Mouse (Mus musculus): Measurements from ENCODE around the gene Timm8a2.

Gene Timm8a2

DNA sequence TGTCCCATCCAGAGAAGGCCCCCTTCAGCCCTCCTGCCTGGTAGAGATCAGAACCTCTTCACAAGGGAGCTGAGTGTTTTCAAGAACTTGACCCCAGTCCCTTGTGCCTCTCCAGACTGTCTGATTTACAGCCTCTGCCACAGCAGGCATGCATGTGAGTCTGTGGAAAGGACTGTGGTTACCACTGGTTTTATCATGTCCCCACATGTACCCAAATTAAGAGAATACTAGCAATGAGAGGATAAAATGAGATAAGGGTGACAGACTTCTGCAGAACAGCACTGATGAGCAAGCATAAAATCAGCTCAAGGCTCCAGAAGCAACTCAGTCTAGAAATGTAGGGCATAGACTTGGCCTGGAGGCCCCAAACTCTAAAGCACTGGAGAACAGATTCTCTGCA is 10.5 kb upstream of the Timm8a2 start:
- H3K27me3 ChIP-seq (ENCODE audit: control insufficient read depth, insufficient read depth, low read length, poor library complexity, severe bottlenecking): no peaks in the 10 kb centered on the region

DNA sequence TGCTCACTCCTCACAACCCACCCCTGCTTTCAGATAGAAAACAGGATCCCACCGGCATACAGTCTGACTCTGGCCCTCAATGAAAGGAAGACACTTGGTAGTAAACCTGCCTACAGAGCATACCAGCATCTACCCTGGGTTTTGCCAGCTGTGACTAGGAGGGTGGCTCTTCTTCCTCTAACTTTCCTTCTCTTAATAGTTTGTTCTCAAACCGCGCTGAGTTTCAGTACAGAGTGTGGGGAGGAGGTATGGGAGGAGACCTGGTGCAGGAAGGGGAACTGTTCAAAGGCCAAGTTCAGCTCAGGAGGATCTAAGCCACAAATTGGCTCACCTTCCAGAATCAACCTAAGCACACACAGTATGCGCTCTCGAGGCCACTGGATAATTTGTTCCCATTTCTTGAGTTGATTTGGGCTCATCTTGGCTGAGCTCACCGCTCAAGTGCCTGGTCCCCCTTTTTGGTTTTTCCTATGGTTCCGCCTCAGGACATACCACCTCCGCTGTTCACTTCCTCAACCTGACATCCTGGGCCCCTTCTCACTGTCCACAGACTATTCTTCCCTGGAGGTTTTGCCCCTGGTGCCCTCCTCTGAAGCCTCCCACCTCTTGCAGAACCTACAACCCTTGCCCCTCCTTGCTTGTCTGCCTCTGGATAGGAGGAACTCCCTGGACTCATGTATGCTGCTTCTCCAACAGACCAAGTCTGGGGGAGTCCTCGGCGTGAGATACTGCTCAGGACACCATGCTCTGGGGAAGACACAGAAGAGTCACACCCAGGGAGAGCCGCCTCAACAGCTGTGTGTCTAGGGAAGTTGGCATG is 5.3 kb upstream of the Timm8a2 start:
- Histone ChIP-seq H3K36me3 (ENCODE audit: control insufficient read depth, insufficient read depth, low read length, poor library complexity, severe bottlenecking) (no peaks in the 10 kb centered on the region), H3K27me3 (ENCODE audit: control insufficient read depth, insufficient read depth, low read length, poor library complexity, severe bottlenecking) (no peaks in the 10 kb centered on the region)
- peak; percentile 70 for DNase-seq (ENCODE audit: low read depth, low spot score)

More for the DNA sequence above, 10.5 kb upstream of the Timm8a2 start:
- H3K36me3 ChIP-seq (ENCODE audit: control insufficient read depth, insufficient read depth, low read length, poor library complexity, severe bottlenecking): peaks cover 4% of the 10 kb centered on the region
- no peak for DNase-seq (ENCODE audit: low read depth, low spot score)

DNA sequence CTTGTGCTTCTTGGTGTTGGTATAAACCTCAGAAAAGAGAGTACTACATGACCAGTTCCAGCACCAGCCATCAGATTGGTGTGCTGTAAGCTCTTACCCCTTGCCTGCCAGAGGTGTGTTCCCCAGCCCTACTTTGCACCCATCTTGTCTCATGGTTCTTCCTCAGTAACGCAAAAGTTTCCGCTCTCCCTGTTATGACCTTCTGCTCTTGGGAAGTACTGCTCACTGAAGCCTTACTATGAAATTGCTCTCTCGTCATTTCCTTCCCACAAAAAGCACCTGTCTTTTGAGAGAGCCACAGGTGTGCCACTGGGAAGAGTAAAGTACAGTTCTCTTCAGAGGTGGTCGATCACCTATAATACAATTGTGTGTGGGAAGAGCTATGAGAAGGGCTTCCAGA is 4.6 kb upstream of the Timm8a2 start:
- DNase-seq (ENCODE audit: low read depth, low spot score): peak; percentile 66
- H3K27me3 ChIP-seq (ENCODE audit: control insufficient read depth, insufficient read depth, low read length, poor library complexity, severe bottlenecking): no peaks in the 10 kb centered on the region
- H3K36me3 ChIP-seq (ENCODE audit: control insufficient read depth, insufficient read depth, low read length, poor library complexity, severe bottlenecking): no peaks in the 10 kb centered on the region

- Histone ChIP-seq H3K36me3 (ENCODE audit: control insufficient read depth, insufficient read depth, low read length, poor library complexity, severe bottlenecking) (no peaks in the 10 kb centered on the region), H3K27me3 (ENCODE audit: control insufficient read depth, insufficient read depth, low read length, poor library complexity, severe bottlenecking) (no peaks in the 10 kb centered on the region)
Observed at GRCm38 (mm10) chr14:122032045-122032444, 2.4 kb upstream of the Timm8a2 start.

GRCm38 (mm10) chr14:122035181-122035580 is 707 bp downstream of the Timm8a2 start:
- no peaks in the 10 kb centered on the region for H3K36me3 ChIP-seq (ENCODE audit: control insufficient read depth, insufficient read depth, low read length, poor library complexity, severe bottlenecking)
- no peak for DNase-seq (ENCODE audit: low read depth, low spot score)
- H3K27me3 ChIP-seq (ENCODE audit: control insufficient read depth, insufficient read depth, low read length, poor library complexity, severe bottlenecking): no peaks in the 10 kb centered on the region

More at GRCm38 (mm10) chr14:122032045-122032444, 2.4 kb upstream of the Timm8a2 start:
- DNase-seq (ENCODE audit: low read depth, low spot score): no peak

DNA sequence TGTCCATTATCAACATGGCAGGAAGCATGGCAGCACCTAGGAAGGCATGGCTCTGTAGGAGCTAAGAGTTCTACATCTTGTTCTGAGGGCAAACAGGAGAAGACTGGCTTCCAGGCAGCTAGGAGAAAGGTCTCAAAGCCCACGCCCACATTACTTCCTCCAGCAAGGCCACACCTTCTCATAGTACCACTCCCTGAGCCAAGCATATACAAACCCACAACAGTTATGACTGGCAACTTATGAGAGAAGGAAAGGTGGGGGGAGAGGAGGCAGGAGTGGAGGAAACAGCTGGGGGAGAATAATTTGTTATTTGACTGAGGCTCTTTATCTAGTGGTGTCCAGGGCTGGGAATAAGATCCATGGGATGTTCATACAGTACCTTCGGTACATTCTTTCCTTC is 1.4 kb downstream of the Timm8a2 start:
- peak; percentile 55 for DNase-seq (ENCODE audit: low read depth, low spot score)
- Histone ChIP-seq H3K36me3 (ENCODE audit: control insufficient read depth, insufficient read depth, low read length, poor library complexity, severe bottlenecking) (no peaks in the 10 kb centered on the region), H3K27me3 (ENCODE audit: control insufficient read depth, insufficient read depth, low read length, poor library complexity, severe bottlenecking) (no peaks in the 10 kb centered on the region)

DNA sequence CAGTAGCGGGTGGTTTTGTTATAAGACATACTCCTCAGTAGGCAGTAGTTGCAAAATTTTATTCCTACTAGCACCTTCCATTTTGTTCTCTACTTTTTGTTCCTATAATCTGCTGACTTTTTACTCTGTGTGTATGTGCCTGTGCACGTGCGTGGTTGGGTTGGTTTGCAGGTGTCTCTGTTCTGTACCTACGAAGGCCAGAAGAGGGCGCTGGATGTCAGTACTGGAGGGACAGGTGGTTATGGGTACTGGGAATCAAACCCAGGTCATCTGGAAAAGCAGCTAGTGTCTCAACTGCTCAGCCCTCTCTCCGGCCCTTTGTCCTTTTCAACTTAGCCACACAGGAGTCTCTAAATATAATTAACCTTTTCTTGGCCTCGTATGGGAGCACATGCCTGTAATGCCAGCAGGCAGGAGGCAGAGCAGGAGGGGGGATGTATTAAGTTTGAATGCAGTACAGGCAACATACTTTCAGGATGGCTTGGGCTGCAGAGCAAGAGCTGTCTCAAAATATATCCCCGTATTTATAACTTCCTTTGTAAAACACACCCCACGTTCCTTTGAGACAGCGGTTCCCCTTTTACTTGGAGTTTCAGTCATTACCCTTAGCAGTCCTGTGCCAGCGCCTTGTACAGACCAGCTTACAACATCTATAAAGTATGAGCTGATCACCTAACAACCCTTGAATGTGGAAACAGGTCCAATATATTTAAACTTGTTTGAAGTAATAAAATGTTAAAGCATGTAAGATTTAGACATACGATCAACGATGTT is 4.6 kb downstream of the Timm8a2 start:
- no peaks in the 10 kb centered on the region for H3K36me3 ChIP-seq (ENCODE audit: control insufficient read depth, insufficient read depth, low read length, poor library complexity, severe bottlenecking)
- H3K27me3 ChIP-seq (ENCODE audit: control insufficient read depth, insufficient read depth, low read length, poor library complexity, severe bottlenecking): no peaks in the 10 kb centered on the region
- DNase-seq (ENCODE audit: low read depth, low spot score): peak; percentile 38

DNA sequence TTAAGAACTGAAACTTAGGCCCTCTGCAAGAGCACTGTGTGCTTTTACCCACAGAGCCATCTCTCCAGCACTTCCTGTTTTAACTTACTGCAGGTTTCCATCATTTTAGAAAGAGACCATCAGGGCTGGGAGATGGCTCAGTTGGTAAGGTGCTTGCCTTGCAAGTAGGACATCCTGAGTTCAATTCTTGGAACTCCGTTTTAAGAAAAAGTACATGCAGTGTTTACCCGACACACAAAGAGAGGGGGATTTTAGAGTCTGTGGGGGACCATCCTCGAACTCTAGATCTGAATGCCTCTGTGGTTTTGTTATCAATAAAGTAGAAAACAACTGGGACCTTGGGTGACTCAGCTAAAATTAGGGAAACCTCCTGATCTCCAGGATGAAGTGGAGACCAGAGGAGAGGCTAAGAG is 6.9 kb downstream of the Timm8a2 start:
- Histone ChIP-seq H3K36me3 (ENCODE audit: control insufficient read depth, insufficient read depth, low read length, poor library complexity, severe bottlenecking) (no peaks in the 10 kb centered on the region), H3K27me3 (ENCODE audit: control insufficient read depth, insufficient read depth, low read length, poor library complexity, severe bottlenecking) (no peaks in the 10 kb centered on the region)
- DNase-seq (ENCODE audit: low read depth, low spot score): no peak

DNA sequence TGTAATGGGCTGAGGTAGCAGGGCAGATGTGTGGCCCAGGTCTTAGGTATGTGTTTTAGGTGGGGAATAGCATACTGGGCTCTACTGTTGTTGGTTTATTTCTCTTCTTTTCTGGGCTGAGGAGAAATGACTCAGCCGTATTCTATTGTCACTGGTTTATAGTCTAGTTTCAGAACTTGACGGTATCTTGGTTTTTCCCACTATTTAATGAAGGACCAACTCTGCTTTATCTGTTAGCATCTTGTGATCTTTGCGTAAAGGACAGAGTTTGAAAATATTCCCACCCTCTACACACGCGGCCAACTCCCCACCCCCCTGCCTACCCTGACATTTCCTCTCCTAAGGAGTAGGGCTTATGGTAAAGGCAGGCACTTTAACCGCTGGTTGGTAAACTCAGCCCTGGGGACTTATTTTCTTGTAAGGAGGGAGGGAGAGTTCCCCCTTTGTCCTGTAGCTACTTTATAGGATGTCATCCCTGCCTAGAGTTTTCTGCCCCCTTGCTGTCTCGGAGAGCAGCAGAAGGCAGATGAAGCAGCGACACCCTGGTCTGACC is 7.7 kb downstream of the Timm8a2 start:
- H3K36me3 ChIP-seq (ENCODE audit: control insufficient read depth, insufficient read depth, low read length, poor library complexity, severe bottlenecking): no peaks in the 10 kb centered on the region
- H3K27me3 ChIP-seq (ENCODE audit: control insufficient read depth, insufficient read depth, low read length, poor library complexity, severe bottlenecking): no peaks in the 10 kb centered on the region
- DNase-seq (ENCODE audit: low read depth, low spot score): no peak

DNA sequence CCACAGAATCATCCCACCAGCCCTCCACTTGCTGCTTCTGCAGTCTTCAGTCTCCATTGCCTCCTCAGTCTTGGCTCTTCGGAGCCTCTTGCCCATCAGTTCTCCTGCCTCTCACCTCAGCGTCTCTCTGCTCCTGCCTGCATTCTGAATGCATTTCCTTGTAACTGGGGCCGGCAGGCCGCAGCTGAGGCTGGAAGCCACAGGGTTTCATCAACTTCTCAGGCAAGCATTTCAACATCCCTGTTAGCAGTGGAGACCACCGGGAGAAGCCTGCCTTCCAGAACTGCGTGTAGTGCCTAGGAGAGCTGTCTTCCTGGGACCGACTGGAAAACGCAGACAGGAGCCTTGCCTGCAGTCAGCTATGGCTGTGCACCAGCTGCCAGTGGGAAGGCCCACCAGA is 13.3 kb downstream of the Timm8a2 start:
- H3K36me3 ChIP-seq (ENCODE audit: control insufficient read depth, insufficient read depth, low read length, poor library complexity, severe bottlenecking): no peaks in the 10 kb centered on the region
- no peak for DNase-seq (ENCODE audit: low read depth, low spot score)
- no peaks in the 10 kb centered on the region for H3K27me3 ChIP-seq (ENCODE audit: control insufficient read depth, insufficient read depth, low read length, poor library complexity, severe bottlenecking)

DNA sequence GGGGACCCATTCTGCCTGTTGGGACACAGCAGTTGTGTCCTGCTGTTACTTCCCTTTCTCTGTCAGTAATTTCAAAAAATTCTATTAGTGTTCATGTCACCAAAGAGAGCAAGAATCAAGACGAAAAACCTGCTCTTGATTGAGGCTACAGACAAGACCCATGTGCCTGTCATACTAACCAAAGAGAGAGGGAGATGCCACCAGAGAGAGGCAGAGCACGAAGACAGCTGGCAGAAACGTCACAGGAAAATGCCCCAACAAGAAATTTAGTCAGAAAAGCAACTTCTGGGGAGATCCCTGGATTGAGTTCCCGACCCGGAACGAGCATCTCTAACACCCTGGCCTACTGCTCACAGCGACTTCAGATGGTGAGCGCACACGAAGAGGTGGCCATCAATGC is 14.3 kb downstream of the Timm8a2 start:
- DNase-seq (ENCODE audit: low read depth, low spot score): no peak
- Histone ChIP-seq H3K36me3 (ENCODE audit: control insufficient read depth, insufficient read depth, low read length, poor library complexity, severe bottlenecking) (no peaks in the 10 kb centered on the region), H3K27me3 (ENCODE audit: control insufficient read depth, insufficient read depth, low read length, poor library complexity, severe bottlenecking) (no peaks in the 10 kb centered on the region)

DNA sequence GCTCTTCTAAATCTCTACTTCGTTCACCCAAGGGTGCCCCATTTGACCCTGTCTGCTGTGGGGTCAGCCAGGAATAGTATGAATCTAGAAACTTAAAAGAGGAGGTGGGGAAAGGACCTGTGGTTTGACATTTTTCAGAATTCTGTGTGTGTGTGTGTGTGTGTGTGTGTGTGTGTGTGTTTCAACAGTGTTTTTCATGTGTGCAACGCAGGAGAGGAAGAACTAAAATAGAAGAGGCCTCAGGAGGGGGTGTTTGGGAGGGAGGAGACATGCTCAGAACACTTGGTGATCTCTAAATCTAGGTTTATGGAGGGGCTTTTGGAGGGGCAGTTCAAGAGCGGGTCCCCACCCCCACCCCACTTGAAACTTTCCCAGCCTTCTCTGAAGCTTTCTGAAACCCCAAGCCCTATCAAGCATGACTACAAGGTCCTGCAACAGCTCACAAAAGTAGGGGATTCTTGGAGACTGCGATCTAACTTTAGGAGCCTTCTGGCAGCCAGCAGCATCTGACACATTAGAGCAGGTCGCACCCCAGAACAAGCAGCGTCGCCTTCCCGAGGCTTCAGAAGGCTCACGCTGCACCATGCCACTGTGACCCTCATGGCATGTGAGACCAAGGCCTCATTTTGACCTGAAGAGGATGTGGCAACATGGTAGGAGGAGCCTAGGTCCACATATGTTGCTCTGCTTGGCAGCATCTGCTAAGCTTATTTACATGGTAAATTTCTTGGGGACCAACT is 18.6 kb downstream of the Timm8a2 start:
- DNase-seq (ENCODE audit: low read depth, low spot score): peak; percentile 87
- Histone ChIP-seq H3K36me3 (ENCODE audit: control insufficient read depth, insufficient read depth, low read length, poor library complexity, severe bottlenecking) (no peaks in the 10 kb centered on the region), H3K27me3 (ENCODE audit: control insufficient read depth, insufficient read depth, low read length, poor library complexity, severe bottlenecking) (no peaks in the 10 kb centered on the region)

GRCm38 (mm10) chr14:122056871-122057270 is 22.4 kb downstream of the Timm8a2 start:
- peak; percentile 60 for DNase-seq (ENCODE audit: low read depth, low spot score)
- H3K27me3 ChIP-seq (ENCODE audit: control insufficient read depth, insufficient read depth, low read length, poor library complexity, severe bottlenecking): no peaks in the 10 kb centered on the region
- no peaks in the 10 kb centered on the region; the same call in 1 of the 2 replicates for H3K36me3 ChIP-seq (ENCODE audit: control insufficient read depth, insufficient read depth, low read length, poor library complexity, severe bottlenecking)

DNA sequence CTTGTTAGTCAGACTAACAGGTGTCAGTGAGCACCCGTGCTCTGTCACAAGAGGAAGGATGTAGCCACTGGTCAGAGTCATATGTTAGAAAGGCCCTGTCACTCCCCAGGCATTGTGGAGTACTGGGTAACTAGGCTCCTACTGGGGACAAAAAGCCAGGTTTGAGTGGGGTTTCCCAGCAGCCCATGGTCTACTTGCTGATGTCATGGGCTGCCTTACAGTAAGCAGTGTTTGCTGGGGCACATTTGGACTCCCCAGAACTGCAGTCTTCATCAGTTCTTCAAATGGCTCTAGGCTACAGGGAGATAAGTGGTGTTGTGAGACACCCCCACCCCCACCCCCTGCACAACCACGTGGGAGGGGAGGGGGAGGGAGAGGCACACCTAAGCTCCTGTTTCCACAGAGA is 23.5 kb downstream of the Timm8a2 start:
- no peaks in the 10 kb centered on the region for H3K27me3 ChIP-seq (ENCODE audit: control insufficient read depth, insufficient read depth, low read length, poor library complexity, severe bottlenecking)
- H3K36me3 ChIP-seq (ENCODE audit: control insufficient read depth, insufficient read depth, low read length, poor library complexity, severe bottlenecking): no peaks in the 10 kb centered on the region; the same call in 1 of the 2 replicates
- peak; percentile 79 for DNase-seq (ENCODE audit: low read depth, low spot score)

Data from splenic B cell, adult 2 months (primary cell).